Mouse (Mus musculus): Measurements from ENCODE around the gene BC029722.
"Not testable (repeated sequence)": the region's sequence is repeated elsewhere in the genome, so short reads cannot be mapped to it uniquely, and the experiment has no call there.

The BC029722 gene

GRCm38 (mm10) chr2:155819392-155819448, at the start of gene BC029722:
TSS of gene BC029722 (minus strand) at chr2:155819426.
- in situ Hi-C loops (cut with MboI, MseI): no loop called here

GRCm38 (mm10) chr2:155868320-155868719, 49.1 kb upstream of the BC029722 start:
- in situ Hi-C loops (cut with MboI, MseI): loop anchor here (10.0 kb wide), 1 partner anchor 216 kb away; no protein-coding TSS in a partner anchor

GRCm38 (mm10) chr2:155863301-155863867, 44.2 kb upstream of the BC029722 start:
- in situ Hi-C loops (cut with MboI, MseI): loop anchor here (10.0 kb wide), 1 partner anchor 221 kb away; no protein-coding TSS in a partner anchor

GRCm38 (mm10) chr2:155862573-155863300, 43.5 kb upstream of the BC029722 start:
- in situ Hi-C loops (cut with MboI, MseI): loop anchor here (10.0 kb wide), 1 partner anchor 222 kb away; no protein-coding TSS in a partner anchor

- in situ Hi-C loops (cut with MboI, MseI): loop anchor here (10.0 kb wide), 1 partner anchor 223 kb away; no protein-coding TSS in a partner anchor
Observed at GRCm38 (mm10) chr2:155861581-155861980, 42.4 kb upstream of the BC029722 start.

GRCm38 (mm10) chr2:155860102-155860501, 40.9 kb upstream of the BC029722 start:
- in situ Hi-C loops (cut with MboI, MseI): loop anchor here (10.0 kb wide), 1 partner anchor 225 kb away; no protein-coding TSS in a partner anchor

- in situ Hi-C loops (cut with MboI, MseI): loop anchor here (5.0 kb wide), 1 partner anchor 90 kb away; the partner anchor contains the start of gene Gm15557
Observed at GRCm38 (mm10) chr2:155852536-155852935, 33.3 kb upstream of the BC029722 start.

- in situ Hi-C loops (cut with MboI, MseI): loop anchor here (5.0 kb wide), 1 partner anchor 92 kb away; the partner anchor contains the start of gene Gm15557
Observed at GRCm38 (mm10) chr2:155850120-155850519, 30.9 kb upstream of the BC029722 start.

- in situ Hi-C loops (cut with MboI, MseI): loop anchor here (10.0 kb wide), 1 partner anchor 275 kb away; the partner anchor contains the start of gene Gm28036
Observed at GRCm38 (mm10) chr2:155849464-155849863, 30.2 kb upstream of the BC029722 start.

- in situ Hi-C loops (cut with MboI, MseI): loop anchor here (10.0 kb wide), 1 partner anchor 277 kb away; the partner anchor contains the start of gene Gm28036
Observed at GRCm38 (mm10) chr2:155848291-155848690, 29.1 kb upstream of the BC029722 start.

GRCm38 (mm10) chr2:155846930-155847329, 27.7 kb upstream of the BC029722 start:
- in situ Hi-C loops (cut with MboI, MseI): loop anchor here (10.0 kb wide), 1 partner anchor 278 kb away; the partner anchor contains the start of gene Gm28036

GRCm38 (mm10) chr2:155838961-155839360, 19.7 kb upstream of the BC029722 start:
- in situ Hi-C loops (cut with MboI, MseI): no loop called here

GRCm38 (mm10) chr2:155837961-155838360, 18.7 kb upstream of the BC029722 start:
- in situ Hi-C loops (cut with MboI, MseI): no loop called here

GRCm38 (mm10) chr2:155834732-155835131, 15.5 kb upstream of the BC029722 start, which contains the start of gene Fam83c:
TSS of gene Fam83c (minus strand) at chr2:155834854.
- in situ Hi-C loops (cut with MboI, MseI): no loop called here

- in situ Hi-C loops (cut with MboI, MseI): not testable (repeated sequence)
Observed at GRCm38 (mm10) chr2:155832087-155832486, 12.9 kb upstream of the BC029722 start.

GRCm38 (mm10) chr2:155831302-155831701, 12.1 kb upstream of the BC029722 start:
- in situ Hi-C loops (cut with MboI, MseI): no loop called here

- in situ Hi-C loops (cut with MboI, MseI): no loop called here
Observed at GRCm38 (mm10) chr2:155830841-155831240, 11.6 kb upstream of the BC029722 start.

- in situ Hi-C loops (cut with MboI, MseI): no loop called here
Observed at GRCm38 (mm10) chr2:155826630-155827424, 7.6 kb upstream of the BC029722 start, which contains the start of gene Eif6. TSS of gene Eif6 (minus strand) at chr2:155826925.

GRCm38 (mm10) chr2:155825904-155826629, 6.8 kb upstream of the BC029722 start:
- in situ Hi-C loops (cut with MboI, MseI): no loop called here

- in situ Hi-C loops (cut with MboI, MseI): no loop called here
Observed at GRCm38 (mm10) chr2:155823722-155824121, 4.5 kb upstream of the BC029722 start.

- in situ Hi-C loops (cut with MboI, MseI): no loop called here
Observed at GRCm38 (mm10) chr2:155820779-155821178, 1.6 kb upstream of the BC029722 start.

All from T-helper 1 cell (primary cell).